Mouse (Mus musculus) hindbrain, embryonic 15.5 days (tissue): ENCODE measurements around the gene Gabbr2. TPM values are rescaled to one million over a fixed set of nuclear protein-coding genes. Genes with fewer than 3 reads are reported as not detected.
A peak's percentile ranks its signal among the peaks of the same experiment; 100 is the strongest.

ENCODE experiments used
- ATAC-seq: fragments of 200-750 bp; cut with Nextera tagmentation; 2 replicates; pipeline ENCODE4 v1.8.0; 2017; ENCODE audit warnings: low read depth, moderate number of reproducible peaks, moderate TSS enrichment; ENCODE audit not compliant: low FRiP score
- H3K27ac ChIP-seq: fragments of 300-500 bp; sonication (generic); replicated peaks from 2 replicates; pipeline ENCODE4 v1.5.1; 2015; ENCODE audit warnings: mild to moderate bottlenecking, inconsistent platforms
- H3K27me3 ChIP-seq: fragments of 300-500 bp; sonication (generic); 2 replicates; pipeline ENCODE4 v1.6.1; 2015; ENCODE audit warnings: control low read depth, inconsistent platforms
- H3K36me3 ChIP-seq: fragments of 300-500 bp; sonication (generic); 2 replicates; pipeline ENCODE4 v1.6.1; 2015; ENCODE audit warnings: control low read depth, inconsistent platforms
- H3K4me1 ChIP-seq: fragments of 300-500 bp; sonication (generic); replicated peaks from 2 replicates; pipeline ENCODE4 v1.6.1; 2015; ENCODE audit warnings: control low read depth, inconsistent platforms
- H3K4me2 ChIP-seq: fragments of 300-500 bp; sonication (generic); 2 replicates; pipeline ENCODE4 v1.6.1; 2015; ENCODE audit warnings: moderate library complexity, mild to moderate bottlenecking, inconsistent platforms
- H3K4me3 ChIP-seq: fragments of 300-500 bp; sonication (generic); 2 replicates; pipeline ENCODE4 v1.5.1; 2015; ENCODE audit warnings: mild to moderate bottlenecking, inconsistent platforms
- H3K9ac ChIP-seq: fragments of 300-500 bp; sonication (generic); 2 replicates; pipeline ENCODE4 v1.6.1; 2015; ENCODE audit warnings: inconsistent platforms
- H3K9me3 ChIP-seq: fragments of 300-500 bp; sonication (generic); 2 replicates; pipeline ENCODE4 v1.6.1; 2016; ENCODE audit warnings: control low read depth, inconsistent platforms
- WGBS: fragments of 180-500 bp; shearing (Covaris S2); methylation state at CpG from one replicate; pipeline ENCODE4 v1.1.7; 2015; 5-methylcytosine and 5-hydroxymethylcytosine counted together
- polyA plus RNA-seq: library from polyadenylated mRNA; unstranded; fragments of >200 nt; fragmentation: Nextera tagmentation; extraction: Ambion mirVana; gene quantifications from 2 replicates; pipeline ENCODE4 v1.2.1, GENCODE M21; 2015

Gabbr2 gene
- polyA plus RNA-seq, 1 experiment from 2014 or later = 17.2 TPM

GRCm38 (mm10) chr4:46795707-46796106, 196.0 kb downstream of the Gabbr2 start:
- Histone ChIP-seq H3K9ac (no peak overlapping the region), H3K4me1 (no peaks in the 10 kb centered on the region), H3K36me3 (no peaks in the 10 kb centered on the region; the same call in 1 of the 2 replicates), H3K4me2 (no peak overlapping the region), H3K9me3 (no peaks in the 10 kb centered on the region), H3K4me3 (no peak overlapping the region), H3K27ac (no peak overlapping the region; the same call in 1 of the 2 replicates), H3K27me3 (no peaks in the 10 kb centered on the region)
- ATAC-seq = no peak
- WGBS = 59% methylated on average over 7 of the region's 7 CpGs

GRCm38 (mm10) chr4:46794583-46794982, 197.1 kb downstream of the Gabbr2 start:
- H3K27me3 ChIP-seq = no peaks in the 10 kb centered on the region
- no peaks in the 10 kb centered on the region for H3K4me1 ChIP-seq
- ATAC-seq = no peak
- H3K4me2 ChIP-seq = no peak overlapping the region
- no peaks in the 10 kb centered on the region; the same call in 1 of the 2 replicates for H3K36me3 ChIP-seq
- WGBS = 93% methylated on average over 7 of the region's 7 CpGs
- H3K27ac ChIP-seq = no peak overlapping the region
- H3K9ac ChIP-seq = no peak overlapping the region
- H3K9me3 ChIP-seq = no peaks in the 10 kb centered on the region
- H3K4me3 ChIP-seq = no peak overlapping the region

GRCm38 (mm10) chr4:46792280-46793026, 199.2 kb downstream of the Gabbr2 start:
- Histone ChIP-seq H3K4me3 (no peak overlapping the region), H3K36me3 (no peaks in the 10 kb centered on the region; the same call in 1 of the 2 replicates), H3K4me2 (no peak overlapping the region), H3K27ac (no peak overlapping the region), H3K9ac (no peak overlapping the region), H3K4me1 (no peaks in the 10 kb centered on the region), H3K27me3 (no peaks in the 10 kb centered on the region), H3K9me3 (no peaks in the 10 kb centered on the region)
- 0 out of 2 replicates have a peak, but pooled peaks have one; percentile 24 for ATAC-seq
- WGBS = 81% methylated on average over 9 of the region's 9 CpGs

GRCm38 (mm10) chr4:46791268-46791951, 200.3 kb downstream of the Gabbr2 start:
- H3K27ac ChIP-seq = no peak overlapping the region
- ATAC-seq = no peak
- H3K27me3 ChIP-seq = no peaks in the 10 kb centered on the region
- no peak overlapping the region for H3K9ac ChIP-seq
- H3K36me3 ChIP-seq = peaks cover 4% of the 10 kb centered on the region; the same call in 1 of the 2 replicates
- H3K4me3 ChIP-seq = no peak overlapping the region
- no peak overlapping the region for H3K4me2 ChIP-seq
- H3K9me3 ChIP-seq = no peaks in the 10 kb centered on the region
- WGBS = 80% methylated on average over 14 of the region's 14 CpGs
- no peaks in the 10 kb centered on the region for H3K4me1 ChIP-seq

GRCm38 (mm10) chr4:46790609-46791267, 200.9 kb downstream of the Gabbr2 start:
- Histone ChIP-seq H3K9ac (no peak overlapping the region), H3K9me3 (no peaks in the 10 kb centered on the region), H3K4me3 (no peak overlapping the region), H3K36me3 (peaks cover 4% of the 10 kb centered on the region; the same call in 1 of the 2 replicates), H3K27ac (no peak overlapping the region), H3K4me2 (no peak overlapping the region), H3K27me3 (no peaks in the 10 kb centered on the region), H3K4me1 (no peaks in the 10 kb centered on the region)
- WGBS = 50% methylated on average over 9 of the region's 9 CpGs
- ATAC-seq = no peak

- H3K4me2 ChIP-seq = no peak overlapping the region
- H3K27me3 ChIP-seq = no peaks in the 10 kb centered on the region
- no peak overlapping the region for H3K9ac ChIP-seq
- WGBS = 74% methylated on average over 14 of the region's 14 CpGs
- no peaks in the 10 kb centered on the region for H3K9me3 ChIP-seq
- no peak overlapping the region for H3K4me3 ChIP-seq
- 0 out of 2 replicates have a peak, but pooled peaks cover 4% of the 10 kb centered on the region for H3K36me3 ChIP-seq
- H3K27ac ChIP-seq = peak overlapping the region; percentile 18; the same call in 1 of the 2 replicates
- ATAC-seq = no peak
- H3K4me1 ChIP-seq = peaks cover 8% of the 10 kb centered on the region; the same call in 1 of the 2 replicates
Measured at GRCm38 (mm10) chr4:46784430-46785049, 207.1 kb downstream of the Gabbr2 start.

GRCm38 (mm10) chr4:46781109-46781508, 210.6 kb downstream of the Gabbr2 start:
- no peak overlapping the region for H3K27ac ChIP-seq
- WGBS = 66% methylated on average over 6 of the region's 6 CpGs
- ATAC-seq = no peak

GRCm38 (mm10) chr4:46775959-46776358, 215.7 kb downstream of the Gabbr2 start:
- Histone ChIP-seq H3K27me3 (no peaks in the 10 kb centered on the region), H3K9me3 (no peaks in the 10 kb centered on the region), H3K27ac (no peak overlapping the region), H3K4me2 (no peak overlapping the region), H3K4me3 (no peak overlapping the region), H3K4me1 (peaks cover 3% of the 10 kb centered on the region; the same call in 1 of the 2 replicates), H3K36me3 (no peaks in the 10 kb centered on the region), H3K9ac (no peak overlapping the region)
- WGBS = 78% methylated on average over 5 of the region's 5 CpGs
- no peak for ATAC-seq

More at GRCm38 (mm10) chr4:46781109-46781508, 210.6 kb downstream of the Gabbr2 start:
- Histone ChIP-seq H3K9me3 (no peaks in the 10 kb centered on the region), H3K27me3 (no peaks in the 10 kb centered on the region), H3K4me2 (no peak overlapping the region), H3K4me3 (no peak overlapping the region), H3K9ac (no peak overlapping the region), H3K36me3 (no peaks in the 10 kb centered on the region), H3K4me1 (peaks cover 8% of the 10 kb centered on the region; the same call in 1 of the 2 replicates)

- Histone ChIP-seq H3K27me3 (no peaks in the 10 kb centered on the region), H3K4me2 (no peak overlapping the region), H3K4me1 (peaks cover 7% of the 10 kb centered on the region; the same call in 1 of the 2 replicates), H3K9ac (no peak overlapping the region), H3K4me3 (no peak overlapping the region), H3K9me3 (no peaks in the 10 kb centered on the region), H3K36me3 (no peaks in the 10 kb centered on the region), H3K27ac (no peak overlapping the region)
- 28% methylated on average over 14 of the region's 14 CpGs for WGBS
- no peak for ATAC-seq
Measured at GRCm38 (mm10) chr4:46774652-46775051, 217.0 kb downstream of the Gabbr2 start.

GRCm38 (mm10) chr4:46773243-46773642, 218.4 kb downstream of the Gabbr2 start:
- Histone ChIP-seq H3K9me3 (no peaks in the 10 kb centered on the region), H3K27ac (no peak overlapping the region), H3K27me3 (no peaks in the 10 kb centered on the region), H3K4me2 (no peak overlapping the region), H3K36me3 (no peaks in the 10 kb centered on the region), H3K4me1 (peaks cover 7% of the 10 kb centered on the region; the same call in 1 of the 2 replicates), H3K4me3 (no peak overlapping the region), H3K9ac (no peak overlapping the region)
- WGBS = 85% methylated on average over 3 of the region's 3 CpGs
- no peak for ATAC-seq

GRCm38 (mm10) chr4:46772591-46772990, 219.1 kb downstream of the Gabbr2 start:
- ATAC-seq = peak; percentile 57; the same call in 1 of the 2 replicates
- Histone ChIP-seq H3K4me2 (no peak overlapping the region), H3K9ac (no peak overlapping the region), H3K27ac (no peak overlapping the region), H3K36me3 (no peaks in the 10 kb centered on the region), H3K27me3 (no peaks in the 10 kb centered on the region), H3K9me3 (no peaks in the 10 kb centered on the region), H3K4me1 (peaks cover 7% of the 10 kb centered on the region; the same call in 1 of the 2 replicates), H3K4me3 (no peak overlapping the region)
- 59% methylated on average over 2 of the region's 2 CpGs for WGBS
